ENCODE assay signal across 15 mouse cellular contexts in genomic region chr6:95552339-95552950, GRCm38 (mm10).
DNase-seq lines count a peak whose midpoint lies in the region; ATAC-seq lines count a peak whose summit lies in the region.
"Had no signal": no experiment of that assay in that cellular context is flagged by ENCODE, and none has a peak within 500 bp of the region (broad histone marks: within the 10 kb centered on the region; RNA-seq: fewer than 3 reads in every experiment).

No protein-coding gene starts in this region.

- H3K27me3 ChIP-seq in forebrain, embryonic 10.5 days (ENCODE audit: poor library complexity, severe bottlenecking) = no peaks in the 10 kb centered on the region
- no peaks in the 10 kb centered on the region for H3K27me3 ChIP-seq in forebrain, embryonic 13.5 days
- H3K27me3 ChIP-seq in embryonic facial prominence, embryonic 10.5 days (replicated peaks; ENCODE audit: low read depth, poor library complexity, severe bottlenecking) = no peaks in the 10 kb centered on the region
- no peaks in the 10 kb centered on the region for H3K27me3 ChIP-seq in splenic B cell, adult 2 months (ENCODE audit: control insufficient read depth, insufficient read depth, low read length, poor library complexity, severe bottlenecking)
- no peaks in the 10 kb centered on the region for H3K27me3 ChIP-seq in intestine, embryonic 15.5 days (replicated peaks)
- H3K27me3 ChIP-seq: embryonic facial prominence, embryonic 15.5 days had no signal

- no peak overlapping the region for H3K4me2 ChIP-seq in forebrain, embryonic 13.5 days
- no peak overlapping the region for H3K4me2 ChIP-seq in intestine, embryonic 15.5 days (replicated peaks)
- H3K4me2 ChIP-seq: embryonic facial prominence, embryonic 15.5 days; liver, embryonic 11.5 days; midbrain, embryonic 15.5 days had no signal

- no peaks in the 10 kb centered on the region for H3K9me3 ChIP-seq in forebrain, embryonic 10.5 days
- no peaks in the 10 kb centered on the region for H3K9me3 ChIP-seq in forebrain, embryonic 13.5 days (replicated peaks)
- H3K9me3 ChIP-seq in embryonic facial prominence, embryonic 10.5 days = no peaks in the 10 kb centered on the region
- H3K9me3 ChIP-seq in intestine, embryonic 15.5 days = no peaks in the 10 kb centered on the region
- H3K9me3 ChIP-seq: embryonic facial prominence, embryonic 15.5 days; midbrain, embryonic 15.5 days had no signal

- no peaks in the 10 kb centered on the region for H3K36me3 ChIP-seq in forebrain, embryonic 10.5 days (replicated peaks)
- no peaks in the 10 kb centered on the region for H3K36me3 ChIP-seq in forebrain, embryonic 13.5 days (ENCODE audit: poor library complexity, severe bottlenecking)
- H3K36me3 ChIP-seq in embryonic facial prominence, embryonic 10.5 days (replicated peaks) = no peaks in the 10 kb centered on the region; the same call in 1 of the 2 replicates
- no peaks in the 10 kb centered on the region; the same call in 1 of the 2 replicates for H3K36me3 ChIP-seq in splenic B cell, adult 2 months (ENCODE audit: control insufficient read depth, insufficient read depth, low read length, poor library complexity, severe bottlenecking)
- no peaks in the 10 kb centered on the region for H3K36me3 ChIP-seq in intestine, embryonic 15.5 days
- H3K36me3 ChIP-seq: embryonic facial prominence, embryonic 15.5 days; midbrain, embryonic 15.5 days had no signal

- 68% methylated on average over 6 of the region's 6 CpGs for WGBS in forebrain, embryonic 10.5 days
- 73% methylated on average over 6 of the region's 6 CpGs for whole genome bisulfite sequencing in forebrain, embryonic 13.5 days
- 68% methylated on average over 6 of the region's 6 CpGs for WGBS in embryonic facial prominence, embryonic 10.5 days
- WGBS in intestine, embryonic 15.5 days = 71% methylated on average over 6 of the region's 6 CpGs

- DNase-seq in forebrain, embryonic 10.5 days (ENCODE audit: extremely low spot score, low spot score) = no peak
- DNase-seq in lung, postnatal 10 days = peak; percentile 23
- no peak for DNase-seq in lung, adult 18-20 months
- DNase-seq in embryonic facial prominence, embryonic 10.5 days (ENCODE audit: low spot score) = no peak
- DNase-seq in splenic B cell, adult 2 months (ENCODE audit: low read depth, low spot score) = peak; percentile 45
- DNase-seq: cerebellum, adult 2 months; right cerebral cortex, postnatal 14 days; thymus, adult 18-20 months had no signal

- H3K9ac ChIP-seq in forebrain, embryonic 13.5 days = no peak overlapping the region
- H3K9ac ChIP-seq in intestine, embryonic 15.5 days = no peak overlapping the region
- H3K9ac ChIP-seq: embryonic facial prominence, embryonic 15.5 days; midbrain, embryonic 15.5 days had no signal

- H3K4me1 ChIP-seq in forebrain, embryonic 10.5 days = peaks cover 23% of the 10 kb centered on the region
- H3K4me1 ChIP-seq in forebrain, embryonic 13.5 days = no peaks in the 10 kb centered on the region
- H3K4me1 ChIP-seq in embryonic facial prominence, embryonic 10.5 days = peaks cover 27% of the 10 kb centered on the region
- H3K4me1 ChIP-seq in intestine, embryonic 15.5 days (replicated peaks) = no peaks in the 10 kb centered on the region
- H3K4me1 ChIP-seq: embryonic facial prominence, embryonic 15.5 days; midbrain, embryonic 15.5 days had no signal

- H3K4me3 ChIP-seq in forebrain, embryonic 10.5 days = no peak overlapping the region
- no peak overlapping the region for H3K4me3 ChIP-seq in forebrain, embryonic 13.5 days
- no peak overlapping the region for H3K4me3 ChIP-seq in embryonic facial prominence, embryonic 10.5 days
- no peak overlapping the region for H3K4me3 ChIP-seq in intestine, embryonic 15.5 days (replicated peaks)
- H3K4me3 ChIP-seq: embryonic facial prominence, embryonic 15.5 days; midbrain, embryonic 15.5 days had no signal

- peak overlapping the region; percentile 35; the same call in 1 of the 2 replicates for H3K27ac ChIP-seq in forebrain, embryonic 10.5 days
- no peak overlapping the region for H3K27ac ChIP-seq in forebrain, embryonic 13.5 days
- 0 out of 2 replicates have a peak overlapping the region, but pooled peaks have one; percentile 19 for H3K27ac ChIP-seq in embryonic facial prominence, embryonic 10.5 days (replicated peaks)
- no peak overlapping the region for H3K27ac ChIP-seq in intestine, embryonic 15.5 days
- H3K27ac ChIP-seq: embryonic facial prominence, embryonic 15.5 days; midbrain, embryonic 15.5 days had no signal

- ATAC-seq in forebrain, embryonic 13.5 days = no peak
- ATAC-seq in intestine, embryonic 15.5 days = no peak
- ATAC-seq in megakaryocyte-erythroid progenitor cell, adult 5-6 weeks (replicated peaks; ENCODE audit: low FRiP score, low TSS enrichment, poor library complexity, severe bottlenecking) = no peak
- ATAC-seq: forebrain, embryonic 14.5 days; midbrain, embryonic 15.5 days had no signal

Comparison
In these comparisons a context has a peak if more than half of its experiments do, and no peak if none do; other contexts are left out.
1. DNase-seq: peak in lung, postnatal 10 days (single experiment) and splenic B cell, adult 2 months (single experiment); none in forebrain, embryonic 10.5 days (single experiment), lung, adult 18-20 months (0 of 2) and embryonic facial prominence, embryonic 10.5 days (single experiment).
2. H3K27ac ChIP-seq: peak in forebrain, embryonic 10.5 days (single experiment) and embryonic facial prominence, embryonic 10.5 days (single experiment); none in forebrain, embryonic 13.5 days (single experiment) and intestine, embryonic 15.5 days (single experiment).